Mouse (Mus musculus): Measurements from ENCODE around the gene Rangap1. TPM values are rescaled to one million over a fixed set of nuclear protein-coding genes. Genes with fewer than 3 reads are reported as not detected.

Gene Rangap1
- polyA plus RNA-seq, 1 experiment from 2014 or later, result 134 TPM

DNA sequence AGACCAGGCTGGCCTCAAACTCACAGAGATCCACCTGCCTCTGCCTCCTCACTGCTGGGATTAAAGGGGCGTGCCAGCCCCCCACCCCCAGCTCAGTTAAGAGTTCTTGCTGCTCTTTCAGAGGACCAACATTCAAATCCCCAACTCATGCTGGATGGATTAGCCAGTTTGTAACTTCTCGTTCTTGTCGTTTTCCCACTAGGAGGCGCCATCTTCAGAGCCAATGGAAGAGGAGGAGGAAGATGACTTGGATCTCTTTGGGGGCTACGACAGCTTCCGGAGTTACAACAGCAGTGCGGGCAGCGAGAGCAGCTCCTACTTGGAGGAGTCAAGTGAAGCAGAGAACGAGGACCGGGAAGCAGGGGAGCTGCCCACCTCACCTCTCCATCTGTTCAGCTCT is 78.4 kb downstream of the Rangap1 start:
- 83% methylated on average over 10 of the region's 10 CpGs for WGBS
- DNase-seq (ENCODE audit: low spot score), result no peak

DNA sequence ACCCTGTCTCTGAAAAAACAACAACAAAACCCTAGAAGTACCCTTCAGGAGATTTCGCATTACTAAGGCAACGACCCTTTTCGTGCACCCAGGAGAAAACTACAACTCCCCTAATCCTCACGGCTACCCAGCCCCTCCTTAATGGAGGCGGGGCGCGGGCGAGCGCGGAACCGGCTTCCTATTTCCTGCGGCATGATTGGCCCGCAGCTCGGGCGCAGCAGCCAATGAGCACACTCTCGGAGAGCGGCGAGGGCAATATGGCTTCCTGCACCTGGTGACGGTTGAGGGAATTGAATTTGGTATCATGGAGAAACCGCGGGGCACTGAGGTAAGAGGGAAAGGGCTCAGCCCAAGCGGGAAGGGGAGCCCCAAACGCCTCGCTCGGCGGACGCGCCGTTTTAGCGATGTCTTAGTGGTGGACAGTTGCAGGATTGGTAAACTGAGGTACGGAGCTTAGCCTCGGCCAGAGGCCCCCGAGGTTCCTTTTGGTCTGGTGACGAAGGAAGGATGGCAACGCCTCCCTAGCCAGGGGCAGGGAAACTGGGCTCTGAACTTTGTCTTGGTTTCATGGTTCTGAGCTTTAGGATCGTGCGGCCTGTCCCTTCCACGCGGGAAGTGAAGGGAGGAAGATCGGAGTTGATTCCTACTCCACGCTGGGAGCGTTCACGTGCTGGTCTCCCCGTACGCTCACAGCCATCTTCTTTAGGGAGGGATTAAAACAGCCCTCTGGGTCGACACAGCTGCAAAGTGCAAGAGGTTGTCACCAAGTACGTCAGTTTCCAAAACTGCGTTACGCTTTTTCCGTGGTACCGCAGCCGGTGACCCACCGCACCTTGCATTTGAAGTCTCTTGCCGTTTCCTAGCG is 81.4 kb downstream of the Rangap1 start, which contains the start of gene L3mbtl2:
Gene L3mbtl2 (plus strand): TSS at position 193 of the 865 bp plus-strand sequence.
- ATAC-seq (replicated peaks; ENCODE audit: low FRiP score) (peak; percentile 99), DNase-seq (ENCODE audit: low spot score) (peak; percentile 88)
- peaks cover 4% of the 10 kb centered on the region for H3K4me1 ChIP-seq (replicated peaks; ENCODE audit: control insufficient read depth, insufficient read depth, low read length)
- H3K27ac ChIP-seq (ENCODE audit: low read depth, low read length), result peak within 1 kb of the TSS; percentile 11; the same call in 1 of the 2 replicates
- H3K36me3 ChIP-seq (ENCODE audit: control insufficient read depth, insufficient read depth, low read length), result peaks cover 19% of the 10 kb centered on the region
- H3K9ac ChIP-seq (ENCODE audit: low read depth, low read length), result peak within 1 kb of the TSS; percentile 85
- under 1% methylated on average over 55 of the region's 55 CpGs for WGBS
- H3K27me3 ChIP-seq (replicated peaks; ENCODE audit: control insufficient read depth, insufficient read depth, low read length), result no peaks in the 10 kb centered on the region
- peak within 1 kb of the TSS; percentile 90 for H3K4me2 ChIP-seq
- H3K4me3 ChIP-seq (ENCODE audit: low read depth, low read length), result peak within 1 kb of the TSS; percentile 66
- no peaks in the 10 kb centered on the region for H3K9me3 ChIP-seq (ENCODE audit: control insufficient read depth, low read length)

More for the DNA sequence above, 78.4 kb downstream of the Rangap1 start:
- Histone ChIP-seq H3K9me3 (ENCODE audit: control insufficient read depth, low read length) (no peaks in the 10 kb centered on the region), H3K4me2 (no peak overlapping the region), H3K4me1 (replicated peaks; ENCODE audit: control insufficient read depth, insufficient read depth, low read length) (peaks cover 4% of the 10 kb centered on the region), H3K27ac (ENCODE audit: low read depth, low read length) (no peak overlapping the region), H3K27me3 (replicated peaks; ENCODE audit: control insufficient read depth, insufficient read depth, low read length) (no peaks in the 10 kb centered on the region), H3K36me3 (ENCODE audit: control insufficient read depth, insufficient read depth, low read length) (peaks cover 30% of the 10 kb centered on the region), H3K9ac (ENCODE audit: low read depth, low read length) (no peak overlapping the region), H3K4me3 (ENCODE audit: low read depth, low read length) (no peak overlapping the region)
- ATAC-seq (replicated peaks; ENCODE audit: low FRiP score), result no peak

DNA sequence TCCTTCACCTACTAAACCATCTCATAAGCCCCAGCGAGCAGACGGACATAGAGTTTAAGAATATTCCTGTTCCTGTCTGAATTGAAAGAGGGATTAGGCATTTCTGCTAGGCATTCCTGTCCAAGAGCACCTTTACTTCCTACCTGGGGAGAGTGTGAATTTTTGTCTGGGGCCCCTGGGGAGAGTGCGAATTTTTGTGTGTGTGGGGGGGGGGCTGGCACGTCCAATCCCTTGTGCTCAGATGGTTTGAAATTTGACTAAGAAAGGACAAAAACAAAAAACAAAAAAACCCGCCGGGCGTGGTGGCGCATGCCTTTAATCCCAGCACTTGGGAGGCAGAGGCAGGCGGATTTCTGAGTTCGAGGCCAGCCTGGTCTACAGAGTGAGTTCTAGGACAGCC is 82.0 kb downstream of the Rangap1 start:
- Histone ChIP-seq H3K27ac (ENCODE audit: low read depth, low read length) (no peak overlapping the region), H3K27me3 (replicated peaks; ENCODE audit: control insufficient read depth, insufficient read depth, low read length) (no peaks in the 10 kb centered on the region), H3K36me3 (ENCODE audit: control insufficient read depth, insufficient read depth, low read length) (peaks cover 14% of the 10 kb centered on the region), H3K9me3 (ENCODE audit: control insufficient read depth, low read length) (no peaks in the 10 kb centered on the region), H3K4me1 (replicated peaks; ENCODE audit: control insufficient read depth, insufficient read depth, low read length) (peaks cover 4% of the 10 kb centered on the region), H3K9ac (ENCODE audit: low read depth, low read length) (no peak overlapping the region), H3K4me3 (ENCODE audit: low read depth, low read length) (peak overlapping the region; percentile 66), H3K4me2 (peak overlapping the region; percentile 90)
- DNase-seq (ENCODE audit: low spot score) (no peak), ATAC-seq (replicated peaks; ENCODE audit: low FRiP score) (no peak)
- 58% methylated on average over 10 of the region's 10 CpGs for WGBS

DNA sequence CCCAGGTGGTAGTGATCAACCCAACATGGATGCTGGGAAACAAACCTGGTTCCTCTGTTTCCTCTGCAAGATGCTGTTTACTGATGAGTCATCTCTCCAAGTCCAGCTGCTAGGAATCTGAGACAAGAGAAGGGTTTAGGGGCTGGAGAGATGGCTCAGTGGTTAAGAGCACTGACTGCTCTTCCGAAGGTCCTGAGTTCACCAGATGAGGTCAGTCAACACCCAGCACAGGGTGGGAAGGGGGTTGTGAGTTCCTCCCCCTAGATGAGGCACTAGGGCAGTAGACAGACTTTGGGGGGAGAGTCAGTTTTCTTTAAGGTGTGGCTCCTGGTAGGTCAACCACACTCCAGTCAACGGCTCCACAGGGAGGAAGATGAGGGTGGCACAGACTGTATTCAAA is 83.6 kb downstream of the Rangap1 start:
- Histone ChIP-seq H3K9me3 (ENCODE audit: control insufficient read depth, low read length) (no peaks in the 10 kb centered on the region), H3K4me3 (ENCODE audit: low read depth, low read length) (no peak overlapping the region), H3K4me1 (replicated peaks; ENCODE audit: control insufficient read depth, insufficient read depth, low read length) (peaks cover 4% of the 10 kb centered on the region), H3K4me2 (no peak overlapping the region), H3K9ac (ENCODE audit: low read depth, low read length) (no peak overlapping the region), H3K27ac (ENCODE audit: low read depth, low read length) (no peak overlapping the region), H3K36me3 (ENCODE audit: control insufficient read depth, insufficient read depth, low read length) (no peaks in the 10 kb centered on the region), H3K27me3 (replicated peaks; ENCODE audit: control insufficient read depth, insufficient read depth, low read length) (no peaks in the 10 kb centered on the region)
- ATAC-seq (replicated peaks; ENCODE audit: low FRiP score) (no peak), DNase-seq (ENCODE audit: low spot score) (no peak)
- WGBS, result 83% methylated on average over 2 of the region's 2 CpGs

Other genes with a start within 250 kb of the Rangap1 start
- 18.1 and 22.9 TPM in 2 replicates for gene Ep300, start 160.2 kb downstream of the Rangap1 start, polyA plus RNA-seq (2014; fragmentation: Nextera tagmentation; extraction: Ambion mirVana)
- 39.0 and 43.1 TPM in 2 replicates for gene L3mbtl2, start 81.6 kb downstream of the Rangap1 start, polyA plus RNA-seq (2014; fragmentation: Nextera tagmentation; extraction: Ambion mirVana)
- gene Chadl, start 48.2 kb downstream of the Rangap1 start, polyA plus RNA-seq (2014; fragmentation: Nextera tagmentation; extraction: Ambion mirVana), result 0.87 and 1.5 TPM in 2 replicates
- 23.4 and 24.2 TPM in 2 replicates for gene Zc3h7b, start 473 bp downstream of the Rangap1 start, polyA plus RNA-seq (2014; fragmentation: Nextera tagmentation; extraction: Ambion mirVana)
- gene Tef, start 56.9 kb upstream of the Rangap1 start, polyA plus RNA-seq (2014; fragmentation: Nextera tagmentation; extraction: Ambion mirVana), result 12.0 and 12.6 TPM in 2 replicates
- gene Tob2, start 113.3 kb upstream of the Rangap1 start, polyA plus RNA-seq (2014; fragmentation: Nextera tagmentation; extraction: Ambion mirVana), result 18.3 and 19.3 TPM in 2 replicates
- gene Phf5a, start 126.4 kb upstream of the Rangap1 start, polyA plus RNA-seq (2014; fragmentation: Nextera tagmentation; extraction: Ambion mirVana), result 224 and 237 TPM in 2 replicates
- gene Aco2, start 126.8 kb upstream of the Rangap1 start, polyA plus RNA-seq (2014; fragmentation: Nextera tagmentation; extraction: Ambion mirVana), result 177 and 185 TPM in 2 replicates
- gene Polr3h, start 180.7 kb upstream of the Rangap1 start, polyA plus RNA-seq (2014; fragmentation: Nextera tagmentation; extraction: Ambion mirVana), result 131 and 134 TPM in 2 replicates
- 3.7 and 3.9 TPM in 2 replicates for gene Csdc2, start 191.2 kb upstream of the Rangap1 start, polyA plus RNA-seq (2014; fragmentation: Nextera tagmentation; extraction: Ambion mirVana)
- 34.6 and 40.6 TPM in 2 replicates for gene Pmm1, start 215.4 kb upstream of the Rangap1 start, polyA plus RNA-seq (2014; fragmentation: Nextera tagmentation; extraction: Ambion mirVana)
- gene 1700029P11Rik, start 235.0 kb upstream of the Rangap1 start, polyA plus RNA-seq (2014; fragmentation: Nextera tagmentation; extraction: Ambion mirVana), result not detected in 2 replicates
- 133 and 151 TPM in 2 replicates for gene Xrcc6, start 242.3 kb upstream of the Rangap1 start, polyA plus RNA-seq (2014; fragmentation: Nextera tagmentation; extraction: Ambion mirVana)

All from liver, embryonic 11.5 days (tissue).